Mouse (Mus musculus): ENCODE measurements around the gene Ppp3r1.

- TF ChIP-seq CTCF (IDR thresholded peaks at IDR 0.05; ENCODE audit: extremely low read depth, insufficient read depth, low read length) (no peak), POLR2A (IDR thresholded peaks at IDR 0.05; ENCODE audit: extremely low read depth, insufficient read depth, low read length) (no peak)
These were observed 7.6 kb downstream of the Ppp3r1 start for GRCm38 (mm10) chr11:17166627-17167026.

Data from cortical plate, adult 2 months (tissue).